Mouse (Mus musculus) heart, embryonic 13.5 days (tissue): ENCODE data around the gene Il12b. TPM values are rescaled to one million over a fixed set of nuclear protein-coding genes. Genes with fewer than 3 reads are reported as not detected.

Source experiments
- ATAC-seq: fragments of 200-750 bp; cut with Nextera tagmentation; 2 replicates; pipeline ENCODE4 v1.8.0; 2017; ENCODE audit warnings: moderate TSS enrichment; ENCODE audit not compliant: insufficient number of reproducible peaks, low FRiP score, low TSS enrichment; ENCODE audit errors: extremely low read depth
- H3K27ac ChIP-seq: fragments of 300-500 bp; sonication (generic); replicated peaks from 2 replicates; pipeline ENCODE4 v1.5.1; 2015; ENCODE audit warnings: moderate library complexity, mild to moderate bottlenecking, inconsistent platforms
- H3K27me3 ChIP-seq: fragments of 300-500 bp; sonication (generic); replicated peaks from 2 replicates; pipeline ENCODE4 v1.6.1; 2015; ENCODE audit warnings: mild to moderate bottlenecking, inconsistent platforms
- H3K36me3 ChIP-seq: fragments of 300-500 bp; sonication (generic); 2 replicates; pipeline ENCODE4 v1.6.1; 2015; ENCODE audit warnings: mild to moderate bottlenecking, inconsistent platforms
- H3K4me1 ChIP-seq: fragments of 300-500 bp; sonication (generic); 2 replicates; pipeline ENCODE4 v1.6.1; 2015; ENCODE audit warnings: inconsistent platforms
- H3K4me2 ChIP-seq: fragments of 300-500 bp; sonication (generic); 2 replicates; pipeline ENCODE4 v1.6.1; 2015; ENCODE audit warnings: inconsistent platforms, mild to moderate bottlenecking, moderate library complexity
- H3K4me3 ChIP-seq: fragments of 300-500 bp; sonication (generic); 2 replicates; pipeline ENCODE4 v1.5.1; 2015; ENCODE audit warnings: moderate library complexity, mild to moderate bottlenecking, inconsistent platforms
- H3K9ac ChIP-seq: fragments of 300-500 bp; sonication (generic); 2 replicates; pipeline ENCODE4 v1.6.1; 2015; ENCODE audit warnings: inconsistent platforms, mild to moderate bottlenecking, moderate library complexity
- H3K9me3 ChIP-seq: fragments of 300-500 bp; sonication (generic); 2 replicates; pipeline ENCODE4 v1.6.1; 2016; ENCODE audit warnings: inconsistent platforms
- WGBS: fragments of 180-500 bp; shearing (Covaris S2); methylation state at CpG from one replicate; pipeline ENCODE4 v1.1.7; 2015; ENCODE audit warnings: mixed read lengths; 5-methylcytosine and 5-hydroxymethylcytosine counted together
- polyA plus RNA-seq: library from polyadenylated mRNA; unstranded; fragments of >200 nt; fragmentation: Nextera tagmentation; extraction: Ambion mirVana; gene quantifications from 2 replicates; pipeline ENCODE4 v1.2.1, GENCODE M21; 2015

The Il12b gene
- polyA plus RNA-seq, 1 experiment from 2014 or later = 0.09 TPM

DNA sequence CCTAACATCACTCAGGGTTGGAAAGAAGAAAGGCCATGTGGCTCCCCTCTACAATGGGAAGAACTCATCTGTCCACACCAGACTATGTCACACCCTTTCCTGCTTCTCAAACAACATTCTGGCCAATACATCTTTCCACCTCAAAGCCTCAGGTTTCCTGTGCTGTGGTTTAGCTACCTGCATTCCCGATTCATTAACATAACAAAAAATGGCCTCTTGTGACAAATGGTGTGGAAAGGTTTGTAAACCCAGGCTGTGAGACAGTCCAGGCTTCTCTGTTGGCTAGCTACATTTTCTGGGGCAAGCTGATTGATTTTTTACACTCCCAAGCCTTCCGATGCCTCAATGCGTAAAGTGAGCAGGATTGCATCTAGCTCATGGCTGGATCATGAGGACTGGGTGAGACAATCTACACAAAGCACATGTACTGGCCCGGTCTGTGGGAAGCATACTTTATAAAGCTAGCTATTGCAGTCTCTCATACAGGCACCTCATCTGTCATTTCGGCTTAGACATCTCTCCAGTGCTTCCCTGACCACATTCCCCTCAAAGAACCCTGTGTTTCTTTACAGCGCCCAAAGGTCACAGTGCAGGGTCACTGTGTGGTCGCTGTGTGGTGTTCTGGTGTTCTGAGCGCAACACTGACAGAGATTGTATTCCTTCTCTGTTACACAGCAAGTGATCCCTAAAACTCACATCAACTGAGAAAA is 6.6 kb upstream of the Il12b start:
- WGBS = 72% methylated on average over 8 of the region's 8 CpGs
- no peaks in the 10 kb centered on the region for H3K9me3 ChIP-seq
- no peak overlapping the region for H3K27ac ChIP-seq
- no peaks in the 10 kb centered on the region for H3K27me3 ChIP-seq
- no peak; the same call in 1 of the 2 replicates for ATAC-seq
- H3K4me1 ChIP-seq = peaks cover 14% of the 10 kb centered on the region
- H3K4me3 ChIP-seq = no peak overlapping the region
- no peak overlapping the region for H3K4me2 ChIP-seq
- no peak overlapping the region for H3K9ac ChIP-seq
- H3K36me3 ChIP-seq = no peaks in the 10 kb centered on the region

DNA sequence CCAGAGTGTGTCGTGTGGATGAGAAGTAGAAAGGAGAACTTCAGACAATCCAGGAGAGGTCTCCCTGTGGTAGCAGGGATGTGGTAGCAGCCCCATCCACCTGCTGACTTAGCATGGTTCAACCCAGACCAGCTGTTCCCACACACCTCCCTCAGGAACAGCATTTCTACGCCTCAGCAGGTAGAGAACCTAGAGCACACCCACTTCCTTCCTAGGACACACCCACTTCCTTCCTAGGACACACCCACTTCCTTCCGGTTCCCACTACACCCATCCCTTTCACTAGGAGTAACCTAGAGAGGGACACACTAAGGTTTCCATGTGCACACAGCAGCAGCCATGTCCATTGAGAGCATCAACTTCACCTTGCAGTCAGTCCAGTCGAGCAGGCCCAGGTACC is 4.5 kb upstream of the Il12b start:
- Histone ChIP-seq H3K4me3 (no peak overlapping the region), H3K4me1 (peaks cover 22% of the 10 kb centered on the region), H3K27ac (no peak overlapping the region), H3K27me3 (0 out of 2 replicates have a peak, but pooled peaks cover 3% of the 10 kb centered on the region), H3K36me3 (no peaks in the 10 kb centered on the region), H3K9ac (no peak overlapping the region), H3K9me3 (no peaks in the 10 kb centered on the region), H3K4me2 (no peak overlapping the region)
- WGBS = 76% methylated on average over 4 of the region's 4 CpGs
- ATAC-seq = no peak

DNA sequence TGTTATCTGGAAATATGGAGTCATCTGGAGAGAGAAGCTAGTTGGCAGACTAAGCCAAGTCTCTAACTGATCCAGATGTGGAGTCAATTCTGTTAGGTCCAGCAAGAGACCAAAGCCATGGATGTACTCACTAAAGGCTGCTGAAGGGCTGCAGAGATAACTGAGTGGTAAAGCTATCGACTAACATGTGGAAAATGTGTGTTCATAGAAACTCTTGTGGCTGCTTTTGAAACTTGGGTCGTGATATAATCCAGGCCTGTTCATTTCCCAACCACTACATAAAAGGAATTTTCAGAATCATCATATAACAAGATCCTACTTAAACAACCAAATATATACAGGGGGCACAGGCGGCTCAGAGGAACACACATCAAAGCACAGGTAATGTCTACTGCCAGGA is 2.3 kb upstream of the Il12b start:
- Histone ChIP-seq H3K27me3 (0 out of 2 replicates have a peak, but pooled peaks cover 3% of the 10 kb centered on the region), H3K4me3 (no peak overlapping the region), H3K4me1 (peaks cover 43% of the 10 kb centered on the region), H3K36me3 (no peaks in the 10 kb centered on the region), H3K4me2 (no peak overlapping the region), H3K9ac (no peak overlapping the region), H3K27ac (no peak overlapping the region), H3K9me3 (no peaks in the 10 kb centered on the region)
- no peak for ATAC-seq
- WGBS = 37% methylated on average over 3 of the region's 3 CpGs

DNA sequence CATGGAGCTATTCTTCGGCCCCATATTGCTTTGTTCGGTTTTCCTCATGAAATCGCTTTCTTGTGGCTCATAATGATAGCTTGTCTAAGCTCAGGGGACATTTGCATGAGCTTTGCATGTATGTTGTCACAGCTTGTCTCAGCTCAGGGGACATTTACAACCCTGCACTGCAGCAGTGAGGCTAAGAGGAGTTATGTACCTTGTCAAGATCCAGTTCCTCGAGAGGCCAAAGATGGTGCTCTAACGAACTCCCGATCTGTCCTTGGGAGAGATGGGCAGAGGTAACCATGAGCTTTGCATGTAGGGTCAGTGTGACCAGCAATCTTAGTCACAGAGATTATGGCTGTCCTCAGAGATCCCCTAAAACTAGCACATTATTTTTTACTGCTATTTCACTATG is 1.5 kb upstream of the Il12b start:
- no peak for ATAC-seq
- 0 out of 2 replicates have a peak overlapping the region, but pooled peaks have one; percentile 67 for H3K9ac ChIP-seq
- no peak overlapping the region for H3K27ac ChIP-seq
- H3K4me1 ChIP-seq = peaks cover 45% of the 10 kb centered on the region
- no peaks in the 10 kb centered on the region for H3K9me3 ChIP-seq
- H3K27me3 ChIP-seq = 0 out of 2 replicates have a peak, but pooled peaks cover 3% of the 10 kb centered on the region
- no peaks in the 10 kb centered on the region for H3K36me3 ChIP-seq
- H3K4me2 ChIP-seq = peak overlapping the region; percentile 69
- no peak overlapping the region for H3K4me3 ChIP-seq
- WGBS = 64% methylated on average over 6 of the region's 6 CpGs

- H3K9ac ChIP-seq = peak overlapping the region; percentile 67
- 2% methylated on average over 20 of the region's 20 CpGs for whole genome bisulfite sequencing
- ATAC-seq = no peak; the same call in 1 of the 2 replicates
Observed at GRCm38 (mm10) chr11:44398782-44399225, 1.1 kb upstream of the Il12b start.

GRCm38 (mm10) chr11:44401635-44402548 is 2.0 kb downstream of the Il12b start:
- H3K27ac ChIP-seq = peak overlapping the region; percentile 38; the same call in 1 of the 2 replicates
- 0 out of 2 replicates have a peak, but pooled peaks cover 3% of the 10 kb centered on the region for H3K27me3 ChIP-seq
- H3K36me3 ChIP-seq = no peaks in the 10 kb centered on the region
- no peak overlapping the region for H3K9ac ChIP-seq
- peaks cover 61% of the 10 kb centered on the region for H3K4me1 ChIP-seq
- WGBS = 22% methylated on average over 5 of the region's 5 CpGs
- no peaks in the 10 kb centered on the region for H3K9me3 ChIP-seq
- H3K4me2 ChIP-seq = no peak overlapping the region
- H3K4me3 ChIP-seq = no peak overlapping the region
- ATAC-seq = no peak; the same call in 1 of the 2 replicates

More at GRCm38 (mm10) chr11:44398782-44399225, 1.1 kb upstream of the Il12b start:
- Histone ChIP-seq H3K9me3 (no peaks in the 10 kb centered on the region), H3K36me3 (no peaks in the 10 kb centered on the region), H3K27me3 (0 out of 2 replicates have a peak, but pooled peaks cover 3% of the 10 kb centered on the region), H3K4me2 (peak overlapping the region; percentile 69), H3K4me3 (peak overlapping the region; percentile 46), H3K4me1 (peaks cover 45% of the 10 kb centered on the region), H3K27ac (no peak overlapping the region)

GRCm38 (mm10) chr11:44405113-44405512 is 5.2 kb downstream of the Il12b start:
- H3K27ac ChIP-seq = no peak overlapping the region
- no peaks in the 10 kb centered on the region for H3K9me3 ChIP-seq
- WGBS = 84% methylated on average over 4 of the region's 4 CpGs
- ATAC-seq = no peak
- H3K9ac ChIP-seq = no peak overlapping the region
- no peaks in the 10 kb centered on the region for H3K36me3 ChIP-seq
- no peak overlapping the region for H3K4me3 ChIP-seq
- no peak overlapping the region for H3K4me2 ChIP-seq
- H3K27me3 ChIP-seq = peaks cover under 1% of the 10 kb centered on the region; the same call in 1 of the 2 replicates
- peaks cover 42% of the 10 kb centered on the region for H3K4me1 ChIP-seq

GRCm38 (mm10) chr11:44405961-44406360 is 6.1 kb downstream of the Il12b start:
- H3K4me3 ChIP-seq = no peak overlapping the region
- peaks cover 37% of the 10 kb centered on the region for H3K4me1 ChIP-seq
- peaks cover under 1% of the 10 kb centered on the region; the same call in 1 of the 2 replicates for H3K27me3 ChIP-seq
- H3K9me3 ChIP-seq = no peaks in the 10 kb centered on the region
- no peaks in the 10 kb centered on the region for H3K36me3 ChIP-seq
- no peak overlapping the region for H3K4me2 ChIP-seq
- H3K27ac ChIP-seq = no peak overlapping the region
- 21% methylated on average over 1 of the region's 1 CpGs for WGBS
- ATAC-seq = no peak
- no peak overlapping the region for H3K9ac ChIP-seq

DNA sequence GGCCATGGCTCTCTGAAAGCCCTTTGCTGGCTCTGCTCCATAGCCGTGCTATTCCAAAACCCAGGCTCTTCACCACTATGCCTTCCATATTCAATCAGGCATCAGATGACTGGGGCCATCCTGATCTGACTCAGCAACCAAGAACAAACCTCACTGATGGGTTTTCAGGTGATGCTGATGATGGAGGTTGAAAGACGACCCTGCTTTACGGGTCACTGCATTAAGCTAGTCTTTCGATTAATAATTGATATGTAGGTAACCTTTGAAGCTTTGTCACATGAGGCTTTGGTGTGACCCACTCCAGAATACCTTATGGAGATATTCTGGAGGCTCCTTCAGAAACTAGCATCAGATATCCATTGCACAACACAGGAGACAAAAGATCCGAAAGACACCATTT is 6.6 kb downstream of the Il12b start:
- no peak for ATAC-seq
- Histone ChIP-seq H3K9ac (no peak overlapping the region), H3K4me2 (no peak overlapping the region), H3K27me3 (peaks cover 4% of the 10 kb centered on the region; the same call in 1 of the 2 replicates), H3K27ac (no peak overlapping the region; the same call in 1 of the 2 replicates), H3K4me3 (no peak overlapping the region), H3K9me3 (no peaks in the 10 kb centered on the region), H3K4me1 (peaks cover 32% of the 10 kb centered on the region), H3K36me3 (no peaks in the 10 kb centered on the region)
- WGBS = 70% methylated on average over 5 of the region's 5 CpGs

GRCm38 (mm10) chr11:44408626-44409025 is 8.8 kb downstream of the Il12b start:
- H3K4me1 ChIP-seq = peaks cover 20% of the 10 kb centered on the region
- WGBS = 47% methylated on average over 5 of the region's 5 CpGs
- H3K4me3 ChIP-seq = no peak overlapping the region
- H3K9me3 ChIP-seq = no peaks in the 10 kb centered on the region
- H3K27ac ChIP-seq = no peak overlapping the region
- no peak overlapping the region for H3K4me2 ChIP-seq
- no peaks in the 10 kb centered on the region for H3K36me3 ChIP-seq
- peaks cover 6% of the 10 kb centered on the region; the same call in 1 of the 2 replicates for H3K27me3 ChIP-seq
- H3K9ac ChIP-seq = no peak overlapping the region
- ATAC-seq = no peak

- no peak overlapping the region for H3K4me2 ChIP-seq
- no peaks in the 10 kb centered on the region for H3K36me3 ChIP-seq
- ATAC-seq = no peak
- peaks cover 16% of the 10 kb centered on the region for H3K4me1 ChIP-seq
- no peaks in the 10 kb centered on the region for H3K9me3 ChIP-seq
- 47% methylated on average over 3 of the region's 3 CpGs for WGBS
- H3K27me3 ChIP-seq = peaks cover 6% of the 10 kb centered on the region; the same call in 1 of the 2 replicates
- H3K4me3 ChIP-seq = no peak overlapping the region
- no peak overlapping the region for H3K27ac ChIP-seq
- no peak overlapping the region for H3K9ac ChIP-seq
Observed at GRCm38 (mm10) chr11:44410413-44410812, 10.6 kb downstream of the Il12b start.
